In genomic region chr15:9608177-9608576, GRCm38 (mm10) we compare ENCODE assay signal across 9 mouse cellular contexts.
DNase-seq lines count a peak whose midpoint lies in the region; ATAC-seq and TF ChIP-seq lines count a peak whose summit lies in the region.
"Had no signal": no experiment of that assay in that cellular context is flagged by ENCODE, and none has a peak within 500 bp of the region (broad histone marks: within the 10 kb centered on the region; RNA-seq: fewer than 3 reads in every experiment).

No protein-coding gene starts in this region.

- WGBS in lung, embryonic 14.5 days: 50% methylated on average over 4 of the region's 4 CpGs

- DNase-seq in frontal cortex, postnatal 25 days (ENCODE audit: low spot score in 2 of 2): no peak
- peak; percentile 45 for DNase-seq in lung, embryonic 14.5 days
- DNase-seq in lung, postnatal 4 days: no peak
- peak; percentile 13 for DNase-seq in ES-E14 (ENCODE audit: low read depth, low spot score)
- peak; percentile 41 to 54 for DNase-seq in kidney, postnatal 36 days
- DNase-seq in ovary, postnatal 10 days (ENCODE audit: low spot score): no peak
- no peak for DNase-seq in neural tube, embryonic 10.5 days (ENCODE audit: extremely low spot score, low spot score)

- H3K4me1 ChIP-seq in lung, embryonic 14.5 days (ENCODE audit: insufficient read depth): no peaks in the 10 kb centered on the region
- no peaks in the 10 kb centered on the region for H3K4me1 ChIP-seq in ES-E14 (ENCODE audit: control insufficient read depth in 2 of 2, insufficient read depth in 2 of 2, low read length in 2 of 2, poor library complexity in 1 of 2)
- H3K4me1 ChIP-seq: midbrain, embryonic 12.5 days had no signal

- ATAC-seq in frontal cortex, adult (ENCODE audit: low TSS enrichment): peak; percentile 73; the same call in 1 of the 2 replicates
- no peak for ATAC-seq in lung, embryonic 14.5 days (ENCODE audit: insufficient read depth)

- H3K27ac ChIP-seq in lung, embryonic 14.5 days (ENCODE audit: low read depth): no peak overlapping the region
- H3K27ac ChIP-seq in ES-E14 (ENCODE audit: insufficient read depth, low read depth, low read length, poor library complexity, severe bottlenecking): no peak overlapping the region
- H3K27ac ChIP-seq: midbrain, embryonic 12.5 days had no signal

- no peaks in the 10 kb centered on the region for H3K27me3 ChIP-seq in lung, embryonic 14.5 days (ENCODE audit: insufficient read depth, low read length)
- H3K27me3 ChIP-seq: midbrain, embryonic 12.5 days had no signal

- in situ Hi-C loops in ES-E14 (cut with MboI; ENCODE audit: low sequenced_read_pairs in 2 of 2, unreplicated experiment in 2 of 2): no loop called here

- H3K36me3 ChIP-seq in lung, embryonic 14.5 days (ENCODE audit: insufficient read depth): no peaks in the 10 kb centered on the region
- no peaks in the 10 kb centered on the region for H3K36me3 ChIP-seq in ES-E14 (ENCODE audit: control insufficient read depth, insufficient read depth, low read length, poor library complexity, severe bottlenecking)
- H3K36me3 ChIP-seq: midbrain, embryonic 12.5 days had no signal

- no peaks in the 10 kb centered on the region for H3K9me3 ChIP-seq in lung, embryonic 14.5 days (ENCODE audit: low read depth, low read length)
- H3K9me3 ChIP-seq in ES-E14 (ENCODE audit: control insufficient read depth, insufficient read depth, low read depth, low read length): no peaks in the 10 kb centered on the region
- H3K9me3 ChIP-seq: midbrain, embryonic 12.5 days had no signal

- no peak overlapping the region for H3K9ac ChIP-seq in lung, embryonic 14.5 days
- no peak overlapping the region for H3K9ac ChIP-seq in ES-E14 (ENCODE audit: insufficient read depth, low read depth, low read length, poor library complexity, severe bottlenecking)
- H3K9ac ChIP-seq: midbrain, embryonic 12.5 days had no signal

- H3K4me3 ChIP-seq in lung, embryonic 14.5 days (ENCODE audit: low read depth, low read length): no peak overlapping the region
- no peak overlapping the region for H3K4me3 ChIP-seq in ES-E14 (ENCODE audit: insufficient read depth in 1 of 2, low read depth in 1 of 2, low read length in 2 of 2, poor library complexity in 1 of 2, severe bottlenecking in 1 of 2)
- H3K4me3 ChIP-seq: midbrain, embryonic 12.5 days had no signal

- TF ChIP-seq CTCF in lung, embryonic 14.5 days (IDR thresholded peaks at IDR 0.05; ENCODE audit: low read depth): peak; percentile 59

- no peak overlapping the region for H3K4me2 ChIP-seq in lung, embryonic 14.5 days
- H3K4me2 ChIP-seq: midbrain, embryonic 12.5 days had no signal

TF ChIP-seq in ES-E14, 5 proteins besides CTCF, POLR2A, EP300 and RAD21:
- TF ChIP-seq MAFK (IDR thresholded peaks at IDR 0.05; ENCODE audit: insufficient read depth, low read depth, low read length) (no peak), HCFC1 (IDR thresholded peaks at IDR 0.05; ENCODE audit: borderline replicate concordance, insufficient read depth, low read length) (no peak)
TF ChIP-seq in ES-E14: peak in this region for 0.

Comparison
In these comparisons a context has a peak if more than half of its experiments do, and no peak if none do; other contexts are left out.
1. DNase-seq: peak in lung, embryonic 14.5 days (single experiment), ES-E14 (single experiment) and kidney, postnatal 36 days (2 of 2); none in frontal cortex, postnatal 25 days (0 of 2), lung, postnatal 4 days (0 of 2), ovary, postnatal 10 days (single experiment) and neural tube, embryonic 10.5 days (single experiment).